Mouse (Mus musculus) E14TG2a.4 (cell line): Measurements from ENCODE around the gene Fam50b.

Source experiments
- CTCF ChIP-seq: conservative IDR thresholded peaks from 2 replicates; pipeline ENCODE4 v1.5.1; 2014; ENCODE audit warnings: low read length
- NANOG ChIP-seq: IDR thresholded peaks from 2 replicates; pipeline ENCODE4 v1.6.1; 2014; ENCODE audit warnings: borderline replicate concordance, low read length, mixed read lengths
- POU5F1 ChIP-seq: IDR thresholded peaks from 2 replicates; pipeline ENCODE4 v1.6.1; 2014; ENCODE audit warnings: low read length, borderline replicate concordance

DNA sequence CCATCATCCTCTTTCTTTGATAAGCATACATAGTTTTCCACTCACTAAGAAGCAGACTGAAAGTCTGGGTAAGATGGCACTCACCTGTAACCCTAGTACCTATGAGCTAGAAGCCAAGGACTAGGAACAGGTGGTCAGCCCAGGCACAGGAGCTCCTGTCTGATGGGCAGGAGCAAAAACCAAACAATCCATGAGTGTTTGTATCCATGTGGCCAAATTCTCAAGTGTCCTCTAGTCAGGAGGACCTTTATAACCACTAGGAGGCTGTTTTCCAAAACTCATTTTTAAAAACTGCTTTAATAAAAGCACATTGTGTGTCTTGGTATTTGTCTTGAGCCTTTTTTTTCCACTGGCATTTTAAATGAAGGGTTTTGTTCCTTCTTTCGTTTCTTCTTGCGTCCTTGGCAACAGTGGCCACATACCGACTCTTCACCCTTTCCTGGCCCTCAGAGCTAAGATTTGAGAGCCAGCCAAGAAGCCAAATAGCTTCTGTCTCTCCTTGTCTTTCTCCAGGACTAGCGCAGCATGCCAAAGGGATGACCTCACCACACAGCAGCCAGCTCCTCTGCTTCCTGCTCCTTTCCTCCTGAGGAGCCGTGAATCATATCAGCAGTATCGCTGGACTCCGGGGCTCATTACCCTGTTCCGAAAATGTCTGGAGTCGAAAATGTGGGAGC is 8.7 kb upstream of the Fam50b start:
- TF ChIP-seq CTCF (no peak), NANOG (no peak), POU5F1 (no peak)
